Mouse (Mus musculus) R1 (cell line): ENCODE results near the gene Rnf182.

ENCODE experiments used
- DNase-seq: peaks from one replicate; pipeline ENCODE4 v3.0.0-alpha.2; 2018; ENCODE audit warnings: low read depth, low spot score

Rnf182 gene

DNA sequence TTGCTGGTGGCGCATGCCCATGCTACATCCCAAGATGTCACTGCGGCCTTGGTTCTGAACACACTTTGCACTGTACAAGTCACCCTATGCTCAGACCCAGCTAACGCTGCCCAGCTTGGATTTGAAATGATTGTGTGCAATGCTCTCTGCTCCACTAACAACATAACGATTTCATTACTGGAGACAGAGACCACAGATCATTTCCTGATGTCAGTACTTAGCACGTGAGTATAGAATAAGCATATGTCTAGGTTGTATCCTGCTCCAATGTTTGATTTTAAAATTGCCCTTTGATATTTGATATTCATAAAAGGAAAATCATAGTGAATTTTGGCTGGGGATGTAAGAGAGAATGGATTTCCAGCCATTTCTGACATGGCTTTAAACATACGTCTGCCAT, 3.5 kb upstream of the Rnf182 start:
- no peak for DNase-seq

DNA sequence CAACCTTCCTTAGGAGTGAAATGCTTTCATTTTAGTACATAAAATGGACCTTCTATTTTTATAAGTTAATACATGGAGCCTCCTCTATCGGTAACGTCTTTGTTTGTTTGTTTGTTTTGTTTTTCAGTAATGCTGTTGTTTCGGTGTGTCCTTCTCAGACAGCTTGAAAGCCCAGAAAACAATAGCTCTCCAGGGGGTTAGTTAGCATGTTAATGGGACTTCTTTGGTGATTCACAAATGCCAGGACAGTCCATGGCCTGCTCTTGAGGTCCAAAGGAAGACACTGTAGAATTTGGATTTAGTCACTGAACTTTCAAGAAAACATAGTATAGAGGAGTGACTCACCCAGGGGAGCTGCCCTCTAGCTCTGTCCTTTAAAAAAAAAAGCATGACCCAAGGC, 843 bp upstream of the Rnf182 start:
- DNase-seq: peak; percentile 88

DNA sequence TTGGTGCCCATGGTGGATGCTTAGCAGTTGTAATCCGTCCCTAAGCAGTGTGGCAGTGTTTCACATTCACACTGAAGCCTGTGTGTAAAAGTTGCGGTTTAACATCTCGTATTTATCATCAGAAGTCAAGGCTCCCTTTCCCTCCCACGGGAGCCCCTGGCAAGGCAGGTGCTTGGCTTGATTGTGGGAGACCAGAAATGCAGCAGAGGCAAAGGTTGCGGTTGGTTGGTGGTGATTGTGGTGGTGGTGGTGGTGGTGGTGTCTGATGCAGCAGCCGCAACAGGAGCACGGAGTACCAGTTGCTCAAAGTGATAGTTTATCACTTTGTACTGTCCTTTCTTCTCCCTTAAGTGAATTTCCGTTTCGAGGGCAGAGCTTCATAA, 325 bp upstream of the Rnf182 start:
- DNase-seq: no peak

DNA sequence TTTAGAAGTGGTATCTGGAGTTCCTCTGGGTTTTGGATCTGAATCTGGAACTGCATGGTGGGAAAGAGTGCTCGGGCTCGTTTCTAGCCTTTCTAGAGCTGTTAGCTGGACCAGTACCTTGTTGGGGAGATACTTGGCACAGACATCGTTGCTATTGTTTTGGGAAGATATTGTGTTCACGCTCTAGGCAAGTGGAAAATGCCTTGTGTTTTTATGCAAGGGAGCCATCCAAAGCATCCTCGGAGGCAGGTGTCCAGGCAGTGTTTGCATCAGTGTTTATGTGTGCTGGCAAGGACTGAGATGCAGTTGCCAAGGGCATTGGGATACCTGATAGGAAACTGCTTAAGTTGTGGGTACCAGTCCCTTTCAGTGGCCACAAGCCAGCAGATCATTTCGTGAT, 1.0 kb downstream of the Rnf182 start:
- no peak for DNase-seq

DNA sequence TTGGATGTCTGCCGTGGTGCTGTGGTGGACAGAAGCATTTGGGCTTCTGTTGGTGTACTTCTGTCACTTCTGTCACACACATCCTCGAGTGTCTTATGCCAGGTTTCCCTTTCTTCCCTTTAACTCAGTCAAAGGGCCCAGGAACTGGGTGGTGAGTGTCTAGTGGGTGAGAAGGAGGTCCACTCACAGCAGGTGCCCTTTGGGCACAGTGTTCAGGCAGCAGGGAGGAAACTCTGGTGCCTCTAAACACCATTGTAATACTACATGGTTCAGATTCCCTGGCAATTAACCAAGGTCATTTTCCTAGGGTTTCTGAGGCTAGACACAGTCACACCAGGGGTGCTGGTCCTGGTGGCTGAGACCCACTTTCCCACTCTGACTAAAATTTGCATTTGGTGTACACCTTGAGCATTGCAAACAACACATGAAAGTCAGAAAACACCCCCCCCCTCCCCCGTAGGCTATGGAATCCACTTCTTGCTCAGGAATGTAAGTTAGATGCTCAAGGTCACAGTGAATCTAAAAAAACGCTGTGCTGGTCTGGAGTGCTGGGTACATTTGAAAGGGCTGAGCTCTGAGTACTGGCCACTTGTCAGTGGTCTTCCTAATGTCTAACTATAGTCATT, 4.2 kb downstream of the Rnf182 start:
- DNase-seq: peak; percentile 53

DNA sequence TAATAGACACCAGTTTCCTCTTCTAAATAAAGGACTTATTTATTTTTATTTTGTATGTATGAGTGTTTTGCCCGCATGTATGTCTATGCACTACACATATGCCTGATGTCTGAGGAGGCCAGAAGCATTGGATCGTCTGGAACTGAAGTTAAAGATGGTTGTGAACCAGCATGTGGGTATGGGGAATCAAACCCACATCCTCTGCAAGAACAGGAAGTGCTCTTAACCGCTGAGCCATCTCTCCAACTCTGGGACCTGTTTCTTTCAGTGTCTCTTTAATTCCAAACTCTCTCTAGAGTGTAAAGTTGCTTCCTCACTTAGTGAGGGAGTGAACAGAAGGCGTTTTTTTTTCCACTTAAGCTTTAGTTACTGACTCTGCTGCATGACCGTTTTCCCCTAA, 12.4 kb downstream of the Rnf182 start:
- DNase-seq: no peak

DNA sequence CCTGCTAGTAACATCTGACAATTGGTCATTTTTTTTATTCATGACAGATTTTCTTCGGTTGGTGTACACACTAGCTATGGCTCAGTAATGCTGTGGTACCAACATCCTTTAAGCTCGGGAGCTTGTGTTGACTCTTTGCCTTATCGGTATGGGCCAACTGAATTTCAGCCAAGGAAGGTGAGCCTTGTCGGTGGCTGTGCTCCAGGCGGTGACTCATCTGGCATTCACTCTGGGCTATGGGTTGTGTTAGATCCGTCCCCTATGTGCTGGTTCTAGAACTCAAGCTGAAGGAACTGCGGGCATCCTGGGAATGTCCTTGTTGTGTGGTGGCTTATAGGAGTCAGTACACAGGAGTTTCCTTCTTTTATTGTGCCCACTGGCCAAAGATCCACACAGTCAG, 14.3 kb downstream of the Rnf182 start:
- no peak for DNase-seq

DNA sequence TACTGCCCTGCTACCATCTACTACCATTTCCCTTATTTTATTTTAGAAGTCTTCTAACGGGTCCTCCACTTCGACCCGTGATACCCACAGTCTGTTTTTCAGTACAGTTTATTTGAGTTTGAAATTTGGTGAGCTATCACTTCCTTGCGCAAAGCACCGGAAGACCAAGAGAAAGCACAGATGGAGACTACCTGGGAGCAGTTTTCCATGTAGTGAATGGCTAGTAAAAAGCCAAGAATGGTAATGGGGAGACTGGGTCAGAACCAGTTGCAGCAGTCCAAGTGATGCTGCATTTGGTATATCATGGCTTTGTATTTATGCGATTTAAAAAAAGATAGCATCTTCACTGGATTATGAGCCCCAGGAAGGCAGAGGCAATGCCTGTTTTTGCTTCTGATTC, 15.8 kb downstream of the Rnf182 start:
- no peak for DNase-seq

DNA sequence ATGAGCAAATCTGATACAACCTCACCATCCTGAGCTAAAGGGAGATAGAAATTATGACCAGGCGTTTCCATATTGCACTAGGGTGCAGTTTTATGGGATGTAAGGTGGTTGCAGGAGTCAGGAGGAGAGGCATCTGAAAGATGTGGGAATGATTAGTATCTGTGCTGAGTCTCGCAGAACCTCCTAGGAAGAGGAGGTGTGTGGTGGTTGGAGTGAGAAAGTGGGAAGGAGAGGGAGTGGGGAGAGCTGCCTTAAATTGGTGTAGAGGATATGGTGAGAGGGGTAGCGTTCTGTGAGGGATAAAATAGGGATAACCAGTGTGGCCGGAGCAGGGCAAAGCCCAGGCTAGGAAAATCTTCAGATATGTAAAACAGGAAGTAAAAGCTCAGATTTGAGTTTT, 17.5 kb downstream of the Rnf182 start:
- DNase-seq: no peak

DNA sequence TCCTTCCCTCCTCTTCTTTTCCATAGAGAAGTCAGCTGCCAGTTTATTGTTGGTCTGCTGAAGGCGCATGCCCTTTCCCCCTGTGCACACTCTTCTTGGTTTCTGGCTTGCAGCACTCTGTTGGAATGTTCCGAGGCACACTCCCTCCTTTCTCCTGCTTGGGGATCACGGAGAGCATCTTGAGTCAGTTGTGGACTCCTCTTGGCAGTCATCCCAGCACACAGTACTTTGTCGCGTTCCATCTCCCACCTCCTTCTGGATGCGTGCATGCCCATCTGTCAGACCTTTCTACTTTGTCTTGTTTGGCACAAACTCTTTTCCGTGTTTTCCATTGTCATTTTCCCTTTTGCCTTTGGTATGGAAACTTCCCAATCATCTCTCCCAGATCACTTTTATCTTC, 22.2 kb downstream of the Rnf182 start:
- no peak for DNase-seq

DNA sequence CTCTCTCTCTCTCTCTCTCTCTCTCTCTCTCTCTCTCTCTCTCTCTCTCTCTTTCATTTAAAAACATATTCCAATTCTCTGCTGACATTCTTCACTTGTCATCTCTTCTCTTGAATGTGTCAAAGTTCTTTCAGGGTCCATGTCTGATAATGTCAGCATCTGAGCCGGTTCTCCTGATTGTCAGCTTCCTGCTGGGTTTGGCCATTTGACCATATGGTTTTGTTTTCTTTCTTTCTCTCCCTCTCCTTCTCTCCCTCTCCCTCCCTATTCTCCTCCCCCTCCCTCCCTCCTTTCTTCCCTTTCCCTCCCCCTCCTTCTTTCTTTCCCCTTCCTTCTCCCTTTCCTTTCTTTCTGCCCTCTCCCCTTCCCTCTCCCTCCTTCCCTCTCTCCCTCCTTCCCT, 29.5 kb downstream of the Rnf182 start:
- no peak for DNase-seq

DNA sequence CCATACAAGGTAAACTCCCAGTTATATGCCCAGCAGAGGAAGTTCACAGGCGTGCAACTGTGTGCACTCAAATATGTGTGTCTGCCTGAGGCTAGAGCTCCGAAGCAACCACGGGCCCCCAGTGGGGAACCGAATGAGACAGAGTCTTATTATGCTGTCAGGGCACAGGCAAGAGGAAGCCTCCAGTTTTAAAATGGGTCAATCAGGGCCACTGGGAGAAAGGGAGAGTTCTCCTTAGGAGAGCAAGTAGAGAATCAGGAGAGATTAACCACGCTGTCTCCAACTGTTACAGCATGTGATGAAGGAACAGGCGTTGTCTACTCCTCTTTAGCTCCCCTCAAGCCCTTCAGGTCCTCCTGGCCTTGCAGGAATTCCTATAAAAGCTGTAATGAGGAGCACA, 33.0 kb downstream of the Rnf182 start:
- no peak for DNase-seq

DNA sequence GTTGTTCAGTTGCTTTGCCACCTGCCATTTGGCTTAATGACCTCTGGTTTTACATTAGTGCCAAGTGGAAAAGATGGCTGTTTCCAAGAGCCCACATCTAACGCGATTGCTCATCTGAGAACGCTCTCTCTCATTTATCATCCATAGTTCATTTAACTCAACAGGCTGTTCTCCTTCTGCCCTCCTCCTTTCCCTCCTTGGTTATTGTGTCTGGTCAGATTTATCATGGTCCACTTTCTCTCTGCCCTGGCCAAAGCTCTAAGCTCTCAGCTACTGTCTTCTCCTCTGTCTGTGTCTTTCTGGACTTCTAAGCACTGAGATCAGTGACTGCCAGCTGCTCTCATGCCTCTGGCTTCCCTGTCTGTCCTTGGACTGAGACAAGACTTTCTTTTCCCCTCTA, 35.8 kb downstream of the Rnf182 start:
- DNase-seq: no peak

DNA sequence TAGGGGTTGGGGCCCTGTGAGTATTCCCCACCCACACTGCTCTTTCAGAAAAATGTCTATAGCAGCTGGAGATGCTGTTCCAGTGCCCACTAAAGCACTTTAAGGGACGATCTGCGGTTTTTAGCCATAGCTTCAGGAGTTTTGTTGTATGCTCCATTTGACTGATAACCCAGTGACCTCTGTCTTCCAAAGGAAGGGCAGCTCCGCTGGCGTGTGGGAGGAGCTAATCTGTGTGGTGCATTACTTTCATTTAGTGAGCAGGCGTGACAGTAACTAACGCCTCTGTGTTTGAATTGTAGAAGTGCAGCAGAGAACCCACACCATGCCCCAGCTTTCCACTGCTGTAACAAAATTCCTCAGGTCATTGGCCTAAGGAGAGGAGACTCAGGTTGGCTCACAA, 38.6 kb downstream of the Rnf182 start:
- no peak for DNase-seq

DNA sequence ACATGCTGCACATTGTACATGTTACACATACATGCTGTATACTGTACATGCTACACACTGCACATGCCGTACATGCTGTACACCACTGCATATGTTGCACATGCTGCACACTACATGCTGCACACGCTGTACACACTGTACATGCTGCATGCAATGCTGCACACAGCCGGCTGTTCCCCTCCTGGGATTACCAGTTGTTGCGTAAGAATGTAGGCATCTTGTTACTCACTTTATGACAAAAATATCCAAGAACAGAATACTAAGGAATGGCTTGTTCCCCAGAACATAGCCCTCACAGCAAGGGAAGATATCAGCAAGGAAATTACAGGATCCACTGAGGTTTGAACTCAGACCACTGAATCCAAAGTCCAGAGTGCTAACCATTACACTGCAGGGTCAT, 47.7 kb downstream of the Rnf182 start:
- no peak for DNase-seq

DNA sequence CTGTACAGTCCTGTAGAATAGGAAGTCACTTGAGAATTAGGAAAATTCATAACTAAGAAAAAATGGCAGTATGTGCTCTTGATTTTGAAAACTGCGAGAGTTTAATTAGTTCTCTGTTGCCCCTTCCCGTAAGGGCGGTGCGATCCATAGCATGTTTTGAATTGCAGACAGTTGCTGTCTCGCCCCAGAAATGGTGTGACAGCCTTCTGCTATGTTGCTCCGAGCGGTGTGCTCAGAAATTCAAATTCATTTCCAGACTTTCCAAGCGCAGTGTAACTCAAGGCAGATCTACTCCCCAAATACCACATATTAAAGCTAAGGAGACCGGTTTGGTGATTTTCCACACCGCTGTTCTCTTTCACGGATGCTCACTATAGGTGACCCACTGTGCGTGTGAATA, 50.6 kb downstream of the Rnf182 start:
- no peak for DNase-seq

DNA sequence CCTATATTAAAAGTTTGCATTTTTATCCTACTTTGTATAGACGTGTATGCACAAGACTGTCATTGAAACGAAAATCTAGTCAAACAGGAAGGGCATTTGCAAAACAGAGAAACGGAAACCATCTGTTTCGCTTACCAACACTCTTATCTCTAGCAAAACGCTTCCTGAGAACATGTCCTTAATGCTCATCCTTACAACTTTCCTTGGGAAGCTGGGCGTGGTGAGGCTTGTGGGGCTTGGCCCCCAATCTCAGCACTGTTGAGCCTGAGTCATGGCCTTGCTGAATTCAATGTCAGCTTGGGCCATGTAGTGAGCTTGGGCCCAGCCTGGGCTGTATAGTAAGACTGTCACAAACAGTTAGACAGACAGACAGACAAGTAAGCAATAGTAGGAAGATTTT, 51.4 kb downstream of the Rnf182 start:
- DNase-seq: no peak

DNA sequence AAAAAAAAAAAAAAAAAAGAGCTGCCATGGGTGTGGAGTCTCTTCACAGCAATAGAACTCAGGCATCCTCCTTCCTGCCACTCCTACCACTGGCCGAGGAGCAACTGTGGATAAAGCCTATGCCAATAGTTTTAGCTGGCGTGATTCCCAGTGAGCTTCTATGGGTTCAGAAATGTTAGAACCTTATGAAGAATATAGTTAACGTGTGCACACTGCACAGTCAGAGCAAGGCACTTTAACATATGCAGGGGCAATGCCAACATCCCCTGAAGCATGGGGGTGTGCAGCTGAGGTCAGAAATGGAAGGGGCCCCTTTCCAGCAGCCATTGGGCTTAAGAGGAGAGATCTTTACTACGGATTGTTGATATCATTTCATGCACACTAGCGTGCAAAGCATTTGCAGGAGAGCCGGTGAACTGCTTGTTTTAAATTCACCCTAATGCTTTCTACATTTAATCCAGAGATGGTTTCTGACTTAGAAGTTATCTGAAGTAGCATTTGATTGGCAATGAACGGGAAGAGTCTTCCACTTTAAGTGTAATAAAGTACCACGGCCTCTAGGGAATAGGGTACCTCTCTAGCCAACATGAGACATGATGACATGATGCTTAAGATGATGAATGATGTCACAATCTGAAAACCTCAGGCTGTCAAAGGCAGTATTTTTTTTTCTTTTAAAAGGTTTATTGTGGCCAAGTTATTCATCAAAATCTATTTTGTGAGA, 61.8 kb downstream of the Rnf182 start:
- no peak for DNase-seq

DNA sequence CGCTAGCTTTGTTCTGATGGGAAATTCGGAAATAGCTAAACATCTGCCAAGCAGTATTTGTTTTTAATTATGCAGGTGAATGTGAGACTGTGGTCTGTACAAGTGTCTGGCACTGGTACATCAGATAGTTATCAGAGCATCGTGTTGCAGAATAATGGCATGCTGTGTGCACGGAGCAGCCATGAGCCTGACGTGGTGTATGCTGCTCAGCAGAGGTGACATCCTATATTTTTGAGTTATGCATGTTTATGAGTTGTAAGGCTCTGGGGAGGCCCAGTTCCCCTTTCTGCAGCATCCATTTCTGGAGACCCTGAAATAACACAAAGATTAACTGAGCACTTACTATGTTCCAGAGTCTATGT, 62.4 kb downstream of the Rnf182 start:
- no peak for DNase-seq

DNA sequence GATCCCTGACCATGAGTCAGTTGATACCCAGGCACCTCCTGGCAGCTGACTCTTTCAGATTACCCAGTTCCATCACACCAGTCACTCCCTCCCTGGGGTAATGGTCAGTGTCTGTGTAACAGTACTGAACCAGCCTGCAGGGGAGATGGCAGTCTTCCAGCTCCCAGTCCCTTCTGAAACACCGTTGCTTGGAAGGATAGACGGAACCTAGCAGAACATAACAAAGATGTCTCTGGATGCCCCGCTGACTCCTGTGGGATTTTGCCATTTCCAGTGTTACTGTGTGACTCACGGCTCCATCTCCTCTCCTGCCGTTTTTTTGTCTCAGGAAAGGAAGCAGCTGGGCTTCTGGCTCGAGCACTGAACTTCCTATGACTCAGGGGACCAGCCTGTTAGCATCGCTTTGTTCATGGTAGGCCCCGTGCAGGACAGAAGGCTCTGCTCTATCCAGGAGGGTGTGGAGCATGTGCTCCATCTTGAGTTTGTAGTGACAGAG, 69.0 kb downstream of the Rnf182 start:
- DNase-seq: peak; percentile 63

DNA sequence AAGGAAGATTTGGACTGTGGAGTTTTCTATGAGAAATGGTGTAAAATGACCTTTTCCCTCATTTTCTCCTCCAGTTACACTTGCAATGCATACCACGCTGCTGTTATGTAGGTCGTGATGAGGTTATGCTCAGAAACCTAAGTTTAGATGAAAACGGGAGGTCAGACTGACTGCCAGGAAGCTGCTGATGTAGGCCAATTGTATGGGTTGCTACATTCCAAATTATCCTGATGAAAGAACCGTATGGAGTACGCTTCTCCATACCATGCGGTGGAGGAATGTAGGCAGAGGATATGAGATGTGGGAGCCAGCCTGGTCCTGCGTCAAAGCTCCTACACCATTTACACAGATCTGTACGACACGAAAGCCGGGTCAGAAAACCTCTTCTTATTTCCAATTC, 72.6 kb downstream of the Rnf182 start:
- DNase-seq: no peak

DNA sequence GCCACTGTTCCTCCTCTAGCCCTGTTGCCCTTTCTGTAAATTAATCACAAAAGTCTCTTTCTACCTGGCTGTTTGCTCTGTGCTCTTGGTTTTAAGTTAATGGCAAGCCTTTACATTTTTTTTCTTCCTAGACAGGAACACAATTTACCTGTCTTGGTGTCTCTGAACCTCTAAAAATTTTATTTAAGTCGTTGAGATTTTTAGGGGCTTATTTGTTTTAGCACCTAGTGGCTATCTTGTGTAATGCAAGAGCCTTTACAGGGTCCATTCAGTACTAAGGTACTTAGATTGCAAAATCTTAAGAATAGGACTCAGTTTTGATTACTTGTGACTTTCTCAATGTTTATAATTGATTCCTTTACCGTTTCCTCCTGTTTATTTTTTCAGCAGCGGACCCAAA, 76.2 kb downstream of the Rnf182 start:
- DNase-seq: peak; percentile 29

DNA sequence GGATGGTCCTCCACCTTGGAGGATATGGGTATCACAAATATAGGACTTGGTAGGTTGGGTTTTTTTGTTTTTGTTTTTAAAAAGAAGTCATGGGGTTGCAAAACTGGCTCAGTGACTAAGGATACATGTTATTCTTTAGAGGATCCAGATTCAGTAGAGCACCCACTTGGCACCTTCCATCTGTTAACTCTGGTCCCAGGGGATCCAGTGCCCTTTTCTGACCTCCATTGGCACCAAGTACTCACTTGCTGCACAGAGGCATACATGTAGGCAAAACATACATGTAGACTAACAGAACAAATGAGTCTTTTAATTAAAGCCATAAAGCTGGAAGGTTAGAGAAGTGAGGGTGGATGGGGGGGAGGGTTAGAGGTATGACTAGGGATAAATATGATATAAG, 80.0 kb downstream of the Rnf182 start:
- DNase-seq: no peak

DNA sequence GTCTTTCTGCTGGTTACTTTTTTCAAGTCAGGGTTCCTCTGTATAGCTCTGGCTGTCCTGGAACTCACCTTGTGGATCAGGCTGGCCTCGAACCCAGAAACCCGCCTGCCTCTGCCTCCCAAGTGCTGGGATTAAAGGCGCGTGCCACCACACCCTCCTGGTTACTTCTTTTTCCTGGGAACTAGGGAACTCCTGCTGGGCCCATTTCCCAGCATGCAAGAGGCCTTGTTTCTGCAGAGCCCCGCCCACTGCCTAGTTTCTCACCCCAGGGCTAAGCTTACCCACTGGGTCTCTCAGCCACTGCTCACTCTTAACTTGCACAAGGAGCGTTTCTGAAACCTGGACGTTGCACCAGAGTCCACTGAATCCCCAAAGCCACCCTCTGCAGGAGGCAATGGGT, 80.5 kb downstream of the Rnf182 start:
- DNase-seq: peak; percentile 94
